Mouse (Mus musculus) kidney, postnatal 10 days (tissue): Measurements from ENCODE around the gene Fam193a.

ENCODE experiments used
- DNase-seq: peaks from one replicate; pipeline ENCODE4 v3.0.0; 2021; ENCODE audit warnings: mixed read lengths

Gene Fam193a

GRCm38 (mm10) chr5:34385616-34386015, 15.9 kb downstream of the Fam193a start:
- no peak for DNase-seq

DNA sequence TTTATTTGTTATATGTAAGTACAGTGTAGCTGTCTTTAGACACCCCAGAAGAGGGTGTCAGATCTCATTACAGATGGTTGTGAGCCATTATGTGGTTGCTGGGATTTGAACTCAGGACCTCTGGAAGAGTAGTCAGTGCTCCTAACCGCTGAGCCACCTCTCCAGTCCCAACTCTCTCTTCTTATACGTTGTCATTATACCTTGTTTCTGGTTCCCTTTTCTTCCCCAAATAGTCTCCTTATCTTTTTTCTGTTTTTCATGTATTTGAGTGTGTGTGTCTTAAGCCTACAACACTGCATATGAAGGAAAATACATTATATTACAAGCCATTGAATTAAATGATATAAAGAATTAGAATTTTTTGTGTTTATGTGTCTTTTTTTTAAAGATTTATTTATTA, 17.0 kb downstream of the Fam193a start:
- no peak for DNase-seq

DNA sequence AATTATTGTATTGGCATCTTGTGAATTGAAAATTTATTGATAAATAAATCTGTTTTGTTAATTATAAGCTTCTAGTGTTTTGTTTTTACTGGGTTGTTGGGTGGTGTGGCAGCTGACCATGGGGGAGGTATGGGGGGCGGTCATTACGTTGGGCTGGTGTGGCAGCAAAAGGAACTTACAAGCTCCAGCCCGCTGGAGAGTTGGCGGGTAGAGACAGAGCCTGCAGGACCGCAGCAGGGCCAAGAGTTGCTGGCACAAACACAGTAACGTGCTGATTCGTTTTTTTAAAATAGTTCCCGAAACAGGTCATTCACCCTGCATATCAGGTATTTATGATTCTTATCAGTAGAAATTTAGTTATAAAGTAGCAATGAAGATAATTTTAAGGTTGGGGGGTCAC, 23.5 kb downstream of the Fam193a start:
- no peak for DNase-seq

DNA sequence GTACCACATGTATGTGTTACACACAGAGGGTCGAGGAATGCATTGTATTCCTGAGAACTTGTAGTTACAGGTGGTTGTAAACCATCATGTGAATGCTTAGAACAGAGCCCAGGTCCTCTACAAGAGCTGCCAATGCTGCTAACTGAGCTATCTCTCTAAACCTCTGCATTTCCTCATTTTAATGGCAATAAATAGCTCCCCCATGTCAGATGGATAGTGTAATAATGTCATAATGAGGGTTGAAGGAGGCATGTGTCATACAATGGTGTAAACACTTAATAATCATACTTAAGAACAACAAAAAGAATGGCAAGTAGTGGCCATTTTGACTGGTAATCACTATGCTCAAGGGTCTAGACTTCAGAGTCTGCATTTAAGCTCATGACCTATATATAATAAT, 25.6 kb downstream of the Fam193a start:
- DNase-seq: no peak

GRCm38 (mm10) chr5:34395850-34396540, 26.3 kb downstream of the Fam193a start:
- no peak for DNase-seq

DNA sequence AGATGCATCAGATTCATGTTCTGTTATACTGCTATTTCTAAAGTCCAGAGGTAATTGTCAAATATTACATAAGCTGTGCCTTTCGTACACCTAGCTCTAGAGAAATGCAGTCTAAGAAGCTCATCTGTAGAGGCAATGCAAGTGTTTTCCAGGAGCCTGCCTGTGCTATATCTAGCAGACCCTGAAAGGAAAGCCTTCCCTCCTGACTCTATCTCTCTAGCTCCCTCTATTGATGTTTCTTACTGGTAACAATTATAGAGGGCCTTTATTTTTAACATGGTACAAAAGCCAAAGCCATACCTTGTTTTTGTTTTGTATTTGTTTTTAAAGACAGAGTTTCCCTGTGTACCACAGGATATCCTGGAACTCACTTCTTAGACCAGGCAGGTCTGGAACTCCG, 28.1 kb downstream of the Fam193a start:
- no peak for DNase-seq

DNA sequence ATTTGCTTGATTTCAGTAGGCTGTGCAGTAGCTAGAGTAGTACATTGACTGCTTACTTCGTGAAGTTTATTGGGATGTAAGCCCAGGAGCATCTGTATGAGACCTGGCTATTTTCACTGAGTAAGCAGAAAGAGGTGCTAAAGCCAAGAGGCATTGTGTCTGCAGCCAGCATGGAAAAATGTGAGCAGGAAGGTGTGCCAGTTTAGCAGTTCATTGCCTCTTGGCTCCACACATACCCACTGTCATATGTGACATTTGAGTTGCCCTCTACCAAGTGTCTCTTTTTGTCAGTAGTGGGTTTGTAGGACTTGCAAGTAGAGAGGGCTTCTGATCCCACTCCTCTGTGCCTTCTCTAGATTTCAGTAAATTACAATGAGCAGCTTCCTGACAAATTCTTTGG, 28.6 kb downstream of the Fam193a start:
- no peak for DNase-seq

DNA sequence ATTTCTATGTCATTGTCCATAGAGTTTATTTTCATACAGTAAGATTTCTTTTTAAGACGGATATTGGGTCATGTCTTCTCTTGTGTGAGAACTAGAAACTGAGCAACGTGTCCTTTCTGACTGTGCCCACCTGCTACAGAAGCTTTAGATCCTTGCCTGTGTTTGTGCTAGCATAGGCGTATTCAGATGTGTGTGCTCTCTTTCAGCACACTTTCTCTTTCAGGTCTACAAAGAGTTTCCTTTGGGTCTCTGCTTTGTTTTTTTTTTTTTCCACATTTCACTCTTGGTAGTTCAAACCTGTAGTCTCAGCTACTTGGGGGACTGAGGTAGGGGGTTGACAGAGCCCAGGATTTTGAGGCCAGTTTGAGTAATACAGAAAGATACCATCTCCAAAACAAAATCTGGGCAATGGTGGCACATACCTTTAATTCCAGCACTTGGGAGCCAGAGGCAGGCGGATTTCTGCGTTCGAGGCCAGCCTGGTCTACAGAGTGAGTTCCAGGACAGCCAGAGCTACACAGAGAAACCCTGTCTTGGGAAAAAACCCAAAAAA, 37.7 kb downstream of the Fam193a start:
- no peak for DNase-seq

DNA sequence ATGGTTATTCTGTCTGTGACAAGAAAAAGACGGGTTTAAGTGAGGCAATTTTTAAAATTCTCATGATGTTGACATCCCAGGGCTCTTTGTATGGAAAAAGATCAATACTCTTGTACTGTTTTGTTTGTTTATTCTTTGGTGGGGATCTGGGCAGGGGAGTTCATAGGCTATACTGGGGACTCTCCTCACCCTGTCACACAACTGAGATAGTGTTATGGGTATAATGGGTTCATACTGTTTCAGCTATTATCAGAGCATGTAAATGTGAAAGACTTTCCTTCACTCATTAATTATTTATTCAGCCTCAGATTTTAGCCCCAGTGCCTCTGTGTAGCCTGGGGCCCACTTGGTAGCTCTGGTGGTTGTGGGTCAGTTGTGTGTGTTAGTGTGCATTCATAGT, 39.3 kb downstream of the Fam193a start:
- DNase-seq: no peak

GRCm38 (mm10) chr5:34410819-34411218, 41.1 kb downstream of the Fam193a start:
- no peak for DNase-seq

- no peak for DNase-seq
Measured at GRCm38 (mm10) chr5:34413921-34414320, 44.2 kb downstream of the Fam193a start.

DNA sequence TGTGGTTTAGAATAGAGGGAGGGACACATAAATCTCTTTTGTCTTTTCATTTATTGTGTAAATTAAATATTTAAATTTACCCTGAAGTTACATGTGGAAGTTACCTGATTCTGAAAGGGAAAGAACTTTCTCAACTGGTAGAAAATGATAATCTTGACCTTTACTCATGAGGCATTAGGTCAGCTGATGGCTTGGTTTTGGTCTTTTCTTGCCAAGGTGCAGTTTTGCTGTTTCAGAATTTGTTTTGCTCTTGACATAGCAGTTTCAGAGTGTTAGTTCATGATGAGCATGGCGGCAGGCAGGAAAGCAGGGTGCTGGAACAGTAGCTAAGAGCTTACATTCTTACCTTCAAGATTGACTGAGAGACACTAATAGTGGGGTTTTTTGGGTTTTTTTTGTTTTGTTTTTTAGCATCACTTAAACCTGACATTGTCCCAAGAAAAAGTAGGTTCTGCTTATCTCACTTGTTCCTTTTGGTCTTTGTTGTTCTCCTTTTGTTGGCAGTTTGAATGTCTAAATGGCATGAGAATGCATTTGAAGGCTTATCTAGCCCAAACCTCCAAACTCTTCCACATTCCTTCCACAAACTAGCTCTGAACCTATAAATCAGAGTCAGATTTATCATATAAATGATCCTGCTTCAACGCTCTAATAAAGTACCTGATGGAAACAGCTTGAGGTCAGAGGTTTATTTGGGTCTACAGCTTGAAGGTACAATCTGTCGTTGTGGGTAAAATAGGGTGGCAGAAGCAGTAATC, 47.7 kb downstream of the Fam193a start:
- DNase-seq: no peak

DNA sequence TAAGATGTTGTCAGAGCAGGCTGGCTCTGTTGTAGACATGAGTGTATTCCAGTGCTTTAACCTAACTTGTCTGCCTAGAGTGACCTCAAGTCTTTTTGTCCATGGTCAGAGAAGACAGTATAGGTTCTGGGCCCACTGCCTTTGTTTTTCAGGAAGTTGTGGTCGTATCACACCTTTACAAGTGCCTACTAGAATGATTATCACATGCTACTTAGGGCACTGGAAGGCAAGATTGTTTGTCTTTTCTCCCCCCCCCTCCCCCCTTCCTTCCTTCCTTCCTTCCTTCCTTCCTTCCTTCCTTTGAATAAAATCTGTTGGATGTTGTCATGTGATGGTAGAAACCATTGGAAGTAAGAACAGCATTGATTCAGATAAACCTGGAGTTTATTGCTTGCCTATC, 49.5 kb downstream of the Fam193a start:
- DNase-seq: no peak

GRCm38 (mm10) chr5:34430776-34431175, 61.0 kb downstream of the Fam193a start:
- DNase-seq: no peak

GRCm38 (mm10) chr5:34433786-34434185, 64.1 kb downstream of the Fam193a start:
- DNase-seq: no peak

GRCm38 (mm10) chr5:34434241-34434640, 64.5 kb downstream of the Fam193a start:
- no peak for DNase-seq

GRCm38 (mm10) chr5:34438052-34438451, 68.3 kb downstream of the Fam193a start:
- no peak for DNase-seq

DNA sequence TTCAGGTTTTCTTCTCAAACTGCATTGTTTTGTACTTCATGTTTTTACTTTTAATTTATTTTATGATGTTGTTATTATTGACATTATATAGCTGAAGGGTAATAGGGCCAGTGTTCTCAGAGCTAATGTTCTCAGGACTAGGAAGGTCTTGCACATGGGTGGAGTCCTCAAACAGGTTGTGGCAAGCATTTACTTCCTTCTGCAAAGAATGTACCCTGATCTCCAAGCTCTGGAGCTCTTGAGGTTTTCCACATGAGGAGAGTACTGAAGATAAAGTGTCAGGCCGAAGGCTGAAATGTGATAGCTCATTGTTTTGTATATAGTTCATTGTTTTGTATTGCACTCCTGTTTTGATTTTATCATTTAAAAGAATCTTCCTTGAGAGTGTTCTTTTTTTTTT, 68.9 kb downstream of the Fam193a start:
- DNase-seq: no peak

- DNase-seq: no peak
Measured at GRCm38 (mm10) chr5:34439768-34440167, 70.0 kb downstream of the Fam193a start.

GRCm38 (mm10) chr5:34441797-34442196, 72.1 kb downstream of the Fam193a start:
- no peak for DNase-seq

DNA sequence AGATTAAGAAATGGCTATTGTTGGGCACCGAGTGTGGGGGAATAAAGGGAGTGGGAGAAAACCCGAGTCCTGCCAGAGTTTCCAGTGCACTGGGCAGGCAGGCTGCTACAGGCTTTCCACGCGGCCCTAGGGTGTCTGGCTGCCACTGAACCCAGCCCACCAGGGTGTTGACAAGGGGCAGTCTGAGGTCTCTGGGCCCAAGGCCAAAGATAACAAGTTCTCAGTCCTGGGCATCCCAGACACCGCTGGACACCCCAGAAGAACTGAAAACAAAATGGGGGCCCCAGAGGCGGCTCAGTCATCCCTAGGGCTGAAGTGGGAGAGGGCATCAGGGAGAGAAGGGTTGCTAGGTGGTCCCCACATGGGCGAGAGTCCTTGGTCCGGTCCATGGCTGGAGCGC, 76.5 kb downstream of the Fam193a start:
- DNase-seq: no peak

DNA sequence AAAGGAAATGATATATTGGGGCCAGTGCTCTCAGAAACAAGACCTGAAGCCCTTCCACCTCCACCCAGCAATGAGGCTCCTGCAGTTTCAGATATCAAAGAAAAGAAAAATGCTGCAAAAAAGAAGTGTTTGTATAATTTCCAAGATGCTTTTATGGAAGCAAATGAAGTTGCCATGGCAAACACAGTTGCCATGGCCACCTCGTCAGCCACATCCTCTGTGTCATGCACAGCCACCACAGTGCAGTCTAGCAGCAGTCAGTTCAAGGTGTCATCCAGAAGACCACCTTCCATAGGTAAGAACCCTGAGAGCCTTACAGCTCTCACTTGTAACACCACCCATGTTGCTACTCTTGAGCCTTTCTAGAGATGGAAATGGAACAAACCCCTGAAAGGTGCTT, 89.3 kb downstream of the Fam193a start:
- no peak for DNase-seq

- DNase-seq: no peak
Measured at GRCm38 (mm10) chr5:34461294-34461693, 91.6 kb downstream of the Fam193a start.

DNA sequence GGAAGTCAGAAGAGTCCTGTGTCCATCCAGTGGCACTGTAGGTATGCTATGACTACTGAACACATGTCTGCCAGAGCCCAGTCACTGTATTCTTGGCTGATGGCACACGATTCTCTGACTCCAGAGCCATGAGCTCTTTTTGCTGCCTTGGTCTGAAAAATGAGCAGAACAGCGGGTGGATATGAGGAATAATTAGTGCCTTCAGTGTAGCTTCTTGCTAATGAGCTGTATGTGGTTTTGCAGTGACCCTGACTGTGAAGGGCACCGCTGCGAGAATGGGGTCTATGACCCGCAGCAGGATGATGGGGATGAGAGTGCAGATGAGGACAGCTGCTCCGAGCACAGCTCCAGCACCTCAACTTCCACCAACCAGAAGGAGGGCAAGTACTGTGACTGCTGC, 92.1 kb downstream of the Fam193a start:
- DNase-seq: no peak
